Mouse (Mus musculus) stomach, embryonic 16.5 days (tissue): ENCODE measurements at regions not wholly inside any gene's neighbourhood (a gene's known extent, or its start where the extent isn't known, plus 50 kb on each side); places are given as distances from the start of the nearest gene placed in this dataset.

Experiments
- ATAC-seq: fragments of 200-750 bp; cut with Nextera tagmentation; 2 replicates; pipeline ENCODE4 v1.8.0; 2017; ENCODE audit warnings: moderate number of reproducible peaks, moderate TSS enrichment; ENCODE audit not compliant: insufficient read depth, low FRiP score
- H3K27ac ChIP-seq: fragments of 300-500 bp; sonication (generic); 2 replicates; pipeline ENCODE4 v1.5.1; 2014; ENCODE audit warnings: low read length
- H3K27me3 ChIP-seq: fragments of 300-500 bp; sonication (generic); 2 replicates; pipeline ENCODE4 v1.6.1; 2014; ENCODE audit warnings: low read length, control low read depth, mixed read lengths; ENCODE audit not compliant: control insufficient read depth, insufficient read depth
- H3K36me3 ChIP-seq: fragments of 300-500 bp; sonication (generic); 2 replicates; pipeline ENCODE4 v1.6.1; 2014; ENCODE audit warnings: low read length; ENCODE audit not compliant: control insufficient read depth, insufficient read depth
- H3K4me1 ChIP-seq: fragments of 300-500 bp; sonication (generic); 2 replicates; pipeline ENCODE4 v1.6.1; 2014; ENCODE audit warnings: low read length, control low read depth, mixed read lengths; ENCODE audit not compliant: control insufficient read depth, insufficient read depth
- H3K4me2 ChIP-seq: fragments of 300-500 bp; sonication (generic); 2 replicates; pipeline ENCODE4 v1.6.1; 2014; ENCODE audit warnings: low read depth, low read length, mixed read lengths
- H3K4me3 ChIP-seq: fragments of 300-500 bp; sonication (generic); replicated peaks from 2 replicates; pipeline ENCODE4 v1.5.1; 2014; ENCODE audit warnings: mild to moderate bottlenecking, low read length
- H3K9ac ChIP-seq: fragments of 300-500 bp; sonication (generic); 2 replicates; pipeline ENCODE4 v1.6.1; 2014; ENCODE audit warnings: low read length
- H3K9me3 ChIP-seq: fragments of 300-500 bp; sonication (generic); replicated peaks from 2 replicates; pipeline ENCODE4 v1.6.1; 2016; ENCODE audit warnings: low read length, control low read depth; ENCODE audit not compliant: control insufficient read depth
- WGBS: fragments of 180-500 bp; shearing (Covaris S2); extraction: QIAGEN DNeasy Blood & Tissue Kit; methylation state at CpG from one replicate; pipeline ENCODE4 v1.1.7; 2014; 5-methylcytosine and 5-hydroxymethylcytosine counted together

- no peak overlapping the region for H3K9ac ChIP-seq
- no peaks in the 10 kb centered on the region for H3K36me3 ChIP-seq
- WGBS = 77% methylated on average over 1 of the region's 1 CpGs
- no peaks in the 10 kb centered on the region for H3K4me1 ChIP-seq
- ATAC-seq = no peak
- H3K9me3 ChIP-seq = no peaks in the 10 kb centered on the region
- H3K27me3 ChIP-seq = no peaks in the 10 kb centered on the region
- H3K4me3 ChIP-seq = no peak overlapping the region
- H3K4me2 ChIP-seq = no peak overlapping the region
- H3K27ac ChIP-seq = no peak overlapping the region
Observed at GRCm38 (mm10) chr8:41956878-41957277, 540.0 kb upstream of the Frg1 start.

GRCm38 (mm10) chr8:41950736-41951135 lies 533.9 kb upstream of the Frg1 start:
- 81% methylated on average over 1 of the region's 1 CpGs for WGBS
- no peaks in the 10 kb centered on the region for H3K4me1 ChIP-seq
- H3K36me3 ChIP-seq = no peaks in the 10 kb centered on the region
- no peak overlapping the region for H3K9ac ChIP-seq
- H3K27ac ChIP-seq = no peak overlapping the region
- H3K4me3 ChIP-seq = no peak overlapping the region
- no peak overlapping the region for H3K4me2 ChIP-seq
- ATAC-seq = no peak
- no peaks in the 10 kb centered on the region for H3K27me3 ChIP-seq
- H3K9me3 ChIP-seq = no peaks in the 10 kb centered on the region

- Histone ChIP-seq H3K4me3 (no peak overlapping the region), H3K4me1 (no peaks in the 10 kb centered on the region), H3K27ac (no peak overlapping the region), H3K4me2 (no peak overlapping the region), H3K9ac (no peak overlapping the region), H3K9me3 (no peaks in the 10 kb centered on the region), H3K27me3 (no peaks in the 10 kb centered on the region), H3K36me3 (no peaks in the 10 kb centered on the region)
- ATAC-seq = no peak
- WGBS = 79% methylated on average over 4 of the region's 4 CpGs
Observed at GRCm38 (mm10) chr8:41939298-41939697, 522.4 kb upstream of the Frg1 start.

GRCm38 (mm10) chr8:41921106-41921505 lies 504.2 kb upstream of the Frg1 start:
- no peak overlapping the region for H3K27ac ChIP-seq
- no peaks in the 10 kb centered on the region for H3K27me3 ChIP-seq
- WGBS = 65% methylated on average over 7 of the region's 7 CpGs
- no peaks in the 10 kb centered on the region for H3K9me3 ChIP-seq
- H3K4me3 ChIP-seq = no peak overlapping the region
- ATAC-seq = no peak
- no peaks in the 10 kb centered on the region for H3K36me3 ChIP-seq
- H3K4me2 ChIP-seq = no peak overlapping the region
- H3K4me1 ChIP-seq = no peaks in the 10 kb centered on the region
- H3K9ac ChIP-seq = no peak overlapping the region

GRCm38 (mm10) chr8:41920536-41920935 lies 503.7 kb upstream of the Frg1 start:
- H3K9me3 ChIP-seq = no peaks in the 10 kb centered on the region
- H3K27ac ChIP-seq = no peak overlapping the region
- WGBS = 80% methylated on average over 3 of the region's 3 CpGs

GRCm38 (mm10) chr8:41878029-41878748 lies 461.3 kb upstream of the Frg1 start:
- 58% methylated on average over 2 of the region's 2 CpGs for WGBS
- Histone ChIP-seq H3K9me3 (no peaks in the 10 kb centered on the region), H3K4me3 (no peak overlapping the region), H3K4me2 (no peak overlapping the region), H3K9ac (no peak overlapping the region), H3K27ac (no peak overlapping the region), H3K4me1 (no peaks in the 10 kb centered on the region), H3K27me3 (no peaks in the 10 kb centered on the region), H3K36me3 (no peaks in the 10 kb centered on the region)
- ATAC-seq = no peak

More at GRCm38 (mm10) chr8:41920536-41920935, 503.7 kb upstream of the Frg1 start:
- no peak overlapping the region for H3K4me3 ChIP-seq
- no peak for ATAC-seq
- H3K4me2 ChIP-seq = no peak overlapping the region
- H3K4me1 ChIP-seq = no peaks in the 10 kb centered on the region
- H3K9ac ChIP-seq = no peak overlapping the region
- no peaks in the 10 kb centered on the region for H3K27me3 ChIP-seq
- H3K36me3 ChIP-seq = no peaks in the 10 kb centered on the region

GRCm38 (mm10) chr8:41869681-41870356 lies 452.9 kb upstream of the Frg1 start:
- Histone ChIP-seq H3K36me3 (no peaks in the 10 kb centered on the region), H3K4me2 (no peak overlapping the region), H3K27me3 (no peaks in the 10 kb centered on the region), H3K9me3 (no peaks in the 10 kb centered on the region), H3K27ac (no peak overlapping the region), H3K9ac (no peak overlapping the region), H3K4me3 (no peak overlapping the region), H3K4me1 (no peaks in the 10 kb centered on the region)
- 77% methylated on average over 3 of the region's 3 CpGs for WGBS
- ATAC-seq = no peak

- Histone ChIP-seq H3K4me2 (no peak overlapping the region), H3K27me3 (no peaks in the 10 kb centered on the region), H3K9ac (no peak overlapping the region), H3K27ac (no peak overlapping the region), H3K9me3 (no peaks in the 10 kb centered on the region), H3K4me3 (no peak overlapping the region), H3K36me3 (no peaks in the 10 kb centered on the region), H3K4me1 (no peaks in the 10 kb centered on the region)
- 83% methylated on average over 7 of the region's 7 CpGs for WGBS
- no peak for ATAC-seq
Observed at GRCm38 (mm10) chr8:41860918-41861317, 444.0 kb upstream of the Frg1 start.

GRCm38 (mm10) chr8:41831713-41832112 lies 414.8 kb upstream of the Frg1 start:
- no peaks in the 10 kb centered on the region for H3K4me1 ChIP-seq
- H3K27ac ChIP-seq = no peak overlapping the region
- H3K36me3 ChIP-seq = no peaks in the 10 kb centered on the region
- H3K27me3 ChIP-seq = no peaks in the 10 kb centered on the region
- H3K9me3 ChIP-seq = no peaks in the 10 kb centered on the region
- no peak overlapping the region for H3K4me3 ChIP-seq
- H3K4me2 ChIP-seq = no peak overlapping the region
- no peak overlapping the region for H3K9ac ChIP-seq
- no peak for ATAC-seq
- 78% methylated on average over 4 of the region's 4 CpGs for WGBS
